In genomic region chr5:140610273-140611011, GRCm38 (mm10) we compare ENCODE assay signal across 9 mouse cellular contexts. TPM values are rescaled to one million over a fixed set of nuclear protein-coding genes. Genes with fewer than 3 reads are reported as not detected.
DNase-seq lines count a peak whose midpoint lies in the region; ATAC-seq and TF ChIP-seq lines count a peak whose summit lies in the region.
"Had no signal": no experiment of that assay in that cellular context is flagged by ENCODE, and none has a peak within 500 bp of the region (broad histone marks: within the 10 kb centered on the region; RNA-seq: fewer than 3 reads in every experiment).

No protein-coding gene starts in this region.

- ATAC-seq in G1E (ENCODE audit: extremely low read depth, insufficient number of reproducible peaks, low FRiP score, poor library complexity, severe bottlenecking): no peak
- peak; percentile 10; the same call in 1 of the 2 replicates for ATAC-seq in forebrain, embryonic 11.5 days (replicated peaks; ENCODE audit: low FRiP score)
- ATAC-seq in intestine, postnatal 0 days: peak; percentile 36
- ATAC-seq in lung, postnatal 0 days: peak; percentile 66
- ATAC-seq in stomach, embryonic 15.5 days (ENCODE audit: insufficient read depth, low FRiP score, low read depth): peak; percentile 19

- H3K9me3 ChIP-seq in G1E (replicated peaks): peaks cover 17% of the 10 kb centered on the region
- no peaks in the 10 kb centered on the region for H3K9me3 ChIP-seq in forebrain, embryonic 11.5 days (ENCODE audit: control insufficient read depth, low read length)
- no peaks in the 10 kb centered on the region for H3K9me3 ChIP-seq in intestine, postnatal 0 days (ENCODE audit: control insufficient read depth)
- H3K9me3 ChIP-seq in lung, postnatal 0 days (ENCODE audit: low read length): no peaks in the 10 kb centered on the region
- H3K9me3 ChIP-seq in stomach, embryonic 15.5 days: no peaks in the 10 kb centered on the region

- H3K27ac ChIP-seq in forebrain, embryonic 11.5 days (ENCODE audit: low read depth, low read length): peak overlapping the region; percentile 99
- peak overlapping the region; percentile 84 for H3K27ac ChIP-seq in intestine, postnatal 0 days (ENCODE audit: low read depth, low read length)
- H3K27ac ChIP-seq in lung, postnatal 0 days (ENCODE audit: low read length): peak overlapping the region; percentile 98
- H3K27ac ChIP-seq in stomach, embryonic 15.5 days: peak overlapping the region; percentile 97

- peak; percentile 47 for DNase-seq in gastrocnemius, postnatal 14 days
- no peak for DNase-seq in gastrocnemius, adult 8-10 months (ENCODE audit: low spot score in 2 of 2)
- DNase-seq in G1E (ENCODE audit: low spot score): no peak
- DNase-seq in forebrain, embryonic 11.5 days (ENCODE audit: low spot score): peak; percentile 85
- DNase-seq in lung, postnatal 0 days (ENCODE audit: low spot score): peak; percentile 90
- DNase-seq in layer of hippocampus, adult 11-12 months (ENCODE audit: low spot score): no peak

- WGBS in forebrain, embryonic 11.5 days: under 1% methylated on average over 29 of the region's 30 CpGs
- WGBS in intestine, postnatal 0 days: 2% methylated on average over 24 of the region's 30 CpGs
- 2% methylated on average over 23 of the region's 30 CpGs for WGBS in lung, postnatal 0 days
- WGBS in stomach, embryonic 15.5 days: 4% methylated on average over 30 of the region's 30 CpGs

- 0 out of 2 replicates have a peak, but pooled peaks have one; percentile 31 for TF ChIP-seq EP300 in lung, postnatal 0 days (IDR thresholded peaks at IDR 0.05)

- peak overlapping the region; percentile 24; the same call in 1 of the 2 replicates for H3K4me3 ChIP-seq in G1E (ENCODE audit: low read depth, low read length)
- H3K4me3 ChIP-seq in forebrain, embryonic 11.5 days (ENCODE audit: low read depth, low read length): peak overlapping the region; percentile 82
- H3K4me3 ChIP-seq in intestine, postnatal 0 days (ENCODE audit: low read depth, low read length): peak overlapping the region; percentile 60
- peak overlapping the region; percentile 62 for H3K4me3 ChIP-seq in lung, postnatal 0 days (ENCODE audit: low read depth, low read length)
- H3K4me3 ChIP-seq in stomach, embryonic 15.5 days (replicated peaks): peak overlapping the region; percentile 70

- H3K27me3 ChIP-seq in G1E (ENCODE audit: insufficient read depth, low read length): peaks cover 56% of the 10 kb centered on the region
- peaks cover 2% of the 10 kb centered on the region for H3K27me3 ChIP-seq in forebrain, embryonic 11.5 days (ENCODE audit: control insufficient read depth, insufficient read depth, low read length)
- H3K27me3 ChIP-seq in intestine, postnatal 0 days (replicated peaks; ENCODE audit: control insufficient read depth, insufficient read depth, low read length): peaks cover 9% of the 10 kb centered on the region
- H3K27me3 ChIP-seq in lung, postnatal 0 days (replicated peaks; ENCODE audit: insufficient read depth, low read length): peaks cover 4% of the 10 kb centered on the region; the same call in 1 of the 2 replicates
- H3K27me3 ChIP-seq in stomach, embryonic 15.5 days (replicated peaks): peaks cover 6% of the 10 kb centered on the region

- H3K36me3 ChIP-seq in G1E (replicated peaks): peaks cover 32% of the 10 kb centered on the region
- peaks cover 7% of the 10 kb centered on the region; the same call in 1 of the 2 replicates for H3K36me3 ChIP-seq in forebrain, embryonic 11.5 days (ENCODE audit: control insufficient read depth, insufficient read depth, low read length)
- H3K36me3 ChIP-seq in intestine, postnatal 0 days (ENCODE audit: control insufficient read depth, insufficient read depth): peaks cover 15% of the 10 kb centered on the region; the same call in 1 of the 2 replicates
- no peaks in the 10 kb centered on the region; the same call in none of the 2 replicates for H3K36me3 ChIP-seq in lung, postnatal 0 days (ENCODE audit: insufficient read depth, low read length)
- peaks cover 18% of the 10 kb centered on the region for H3K36me3 ChIP-seq in stomach, embryonic 15.5 days

- peak overlapping the region; percentile 94 for H3K9ac ChIP-seq in forebrain, embryonic 11.5 days (ENCODE audit: low read length)
- peak overlapping the region; percentile 22; the same call in 1 of the 2 replicates for H3K9ac ChIP-seq in intestine, postnatal 0 days (ENCODE audit: low read depth, low read length)
- peak overlapping the region; percentile 54 for H3K9ac ChIP-seq in lung, postnatal 0 days (replicated peaks; ENCODE audit: low read depth)
- peak overlapping the region; percentile 14; the same call in 1 of the 2 replicates for H3K9ac ChIP-seq in stomach, embryonic 15.5 days

- H3K4me2 ChIP-seq in forebrain, embryonic 11.5 days (ENCODE audit: low read depth, low read length, severe bottlenecking): peak overlapping the region; percentile 81
- H3K4me2 ChIP-seq in intestine, postnatal 0 days (replicated peaks; ENCODE audit: low read depth): peak overlapping the region; percentile 89
- H3K4me2 ChIP-seq in lung, postnatal 0 days (replicated peaks; ENCODE audit: low read depth, low read length): peak overlapping the region; percentile 75
- H3K4me2 ChIP-seq in stomach, embryonic 15.5 days: peak overlapping the region; percentile 83

- intact Hi-C loops in gastrocnemius, postnatal 14 days (cut with DNase I; ENCODE audit: low total_unique reads): no loop called here

- peaks cover 87% of the 10 kb centered on the region for H3K4me1 ChIP-seq in G1E (ENCODE audit: insufficient read depth, low read depth, low read length)
- H3K4me1 ChIP-seq in forebrain, embryonic 11.5 days (replicated peaks; ENCODE audit: control insufficient read depth, insufficient read depth, low read length): peaks cover 42% of the 10 kb centered on the region
- H3K4me1 ChIP-seq in intestine, postnatal 0 days (replicated peaks; ENCODE audit: control insufficient read depth, insufficient read depth, low read length): peaks cover 12% of the 10 kb centered on the region
- peaks cover 41% of the 10 kb centered on the region for H3K4me1 ChIP-seq in lung, postnatal 0 days (ENCODE audit: insufficient read depth, low read depth, low read length)
- peaks cover 73% of the 10 kb centered on the region for H3K4me1 ChIP-seq in stomach, embryonic 15.5 days

- no peak for TF ChIP-seq CTCF in G1E (IDR thresholded peaks at IDR 0.05; ENCODE audit: low read depth, low read length)
- no peak for TF ChIP-seq CTCF in intestine, postnatal 0 days (IDR thresholded peaks at IDR 0.05; ENCODE audit: low read depth)
- no peak for TF ChIP-seq CTCF in lung, postnatal 0 days (IDR thresholded peaks at IDR 0.05)

RNA-seq across cellular contexts. Expression of gene Lfng, which starts 3.3 kb away (rescaled TPM):
- total RNA-seq in gastrocnemius, postnatal 14 days (2021): 1 to 10 TPM; 5.6 to 9.8 TPM
- 1 to 10 TPM; 2.0 to 2.9 (median 2.4) TPM for total RNA-seq in gastrocnemius, adult 8-10 months (2022)
- total RNA-seq in G1E (2014; fragmentation: Nextera tagmentation): 3.1 and 4.3 TPM in 2 replicates
- 11.4 and 15.2 TPM in 2 replicates for total RNA-seq in G1E (2017)
- polyA plus RNA-seq in G1E (2012): 11.2 and 12.0 TPM in 2 replicates
- polyA plus RNA-seq in forebrain, embryonic 11.5 days (2014; fragmentation: Nextera tagmentation; extraction: Ambion mirVana): 41.8 and 45.4 TPM in 2 replicates
- 7.1 and 7.3 TPM in 2 replicates for polyA plus RNA-seq in intestine, postnatal 0 days (2015; fragmentation: Nextera tagmentation; extraction: Ambion mirVana)
- 23.1 and 25.5 TPM in 2 replicates for polyA plus RNA-seq in lung, postnatal 0 days (2015; fragmentation: Nextera tagmentation; extraction: Ambion mirVana)
- polyA plus RNA-seq in stomach, embryonic 15.5 days (2015; fragmentation: Nextera tagmentation; extraction: Ambion mirVana): 24.5 and 25.6 TPM in 2 replicates

RNA-seq across cellular contexts. Expression of gene Ttyh3, which starts 38.4 kb away (rescaled TPM):
- total RNA-seq in gastrocnemius, postnatal 14 days (2021): 10 to 100 TPM; 16.9 to 22.5 TPM
- 1 to 10 TPM; 2.6 to 5.2 (median 3.4) TPM for total RNA-seq in gastrocnemius, adult 8-10 months (2022)
- 68.7 and 71.0 TPM in 2 replicates for total RNA-seq in G1E (2014; fragmentation: Nextera tagmentation)
- total RNA-seq in G1E (2017): 8.0 and 9.8 TPM in 2 replicates
- 99.4 and 100 TPM in 2 replicates for polyA plus RNA-seq in G1E (2012)
- polyA plus RNA-seq in forebrain, embryonic 11.5 days (2014; fragmentation: Nextera tagmentation; extraction: Ambion mirVana): 83.3 and 91.5 TPM in 2 replicates
- polyA plus RNA-seq in intestine, postnatal 0 days (2015; fragmentation: Nextera tagmentation; extraction: Ambion mirVana): 21.4 and 23.6 TPM in 2 replicates
- 18.2 and 19.8 TPM in 2 replicates for polyA plus RNA-seq in lung, postnatal 0 days (2015; fragmentation: Nextera tagmentation; extraction: Ambion mirVana)
- polyA plus RNA-seq in stomach, embryonic 15.5 days (2015; fragmentation: Nextera tagmentation; extraction: Ambion mirVana): 31.9 and 38.0 TPM in 2 replicates

RNA-seq across cellular contexts. Expression of gene Grifin, which starts 45.6 kb away (rescaled TPM):
- not detected for total RNA-seq in gastrocnemius, postnatal 14 days (2021)
- not detected for total RNA-seq in gastrocnemius, adult 8-10 months (2022)
- not detected in 2 replicates for total RNA-seq in G1E (2014; fragmentation: Nextera tagmentation)
- not detected in 2 replicates for total RNA-seq in G1E (2017)
- not detected in 2 replicates for polyA plus RNA-seq in G1E (2012)
- not detected in 2 replicates for polyA plus RNA-seq in forebrain, embryonic 11.5 days (2014; fragmentation: Nextera tagmentation; extraction: Ambion mirVana)
- polyA plus RNA-seq in intestine, postnatal 0 days (2015; fragmentation: Nextera tagmentation; extraction: Ambion mirVana): 1.1 and 1.5 TPM in 2 replicates
- polyA plus RNA-seq in lung, postnatal 0 days (2015; fragmentation: Nextera tagmentation; extraction: Ambion mirVana): not detected in 2 replicates
- polyA plus RNA-seq in stomach, embryonic 15.5 days (2015; fragmentation: Nextera tagmentation; extraction: Ambion mirVana): 0.23 and 0.39 TPM in 2 replicates
- total RNA-seq: layer of hippocampus, postnatal 10 days had no signal

Comparison
In these comparisons a context has a peak if more than half of its experiments do, and no peak if none do; other contexts are left out.
1. DNase-seq: peak in gastrocnemius, postnatal 14 days (single experiment), forebrain, embryonic 11.5 days (single experiment) and lung, postnatal 0 days (single experiment); none in gastrocnemius, adult 8-10 months (0 of 2), G1E (single experiment) and layer of hippocampus, adult 11-12 months (single experiment).
2. H3K4me3 ChIP-seq: peak in every context shown above with its lines; median percentile 82 in forebrain, embryonic 11.5 days; 70 in stomach, embryonic 15.5 days; 62 in lung, postnatal 0 days; 60 in intestine, postnatal 0 days; 24 in G1E.
3. H3K9ac ChIP-seq: peak in every context shown above with its lines; median percentile 94 in forebrain, embryonic 11.5 days; 54 in lung, postnatal 0 days; 22 in intestine, postnatal 0 days; 14 in stomach, embryonic 15.5 days.
4. Peak in every context shown above with its lines, with median percentiles within 50 percentile points of each other: H3K27ac ChIP-seq and H3K4me2 ChIP-seq.